Mouse (Mus musculus): ENCODE results near the gene Rnd2. TPM values are rescaled to one million over a fixed set of nuclear protein-coding genes. Genes with fewer than 3 reads are reported as not detected.
"Not testable (repeated sequence)": the region's sequence is repeated elsewhere in the genome, so short reads cannot be mapped to it uniquely, and the experiment has no call there.

Rnd2 gene
- polyA plus RNA-seq, 1 experiment from 2014 or later, result 5.4 TPM

DNA sequence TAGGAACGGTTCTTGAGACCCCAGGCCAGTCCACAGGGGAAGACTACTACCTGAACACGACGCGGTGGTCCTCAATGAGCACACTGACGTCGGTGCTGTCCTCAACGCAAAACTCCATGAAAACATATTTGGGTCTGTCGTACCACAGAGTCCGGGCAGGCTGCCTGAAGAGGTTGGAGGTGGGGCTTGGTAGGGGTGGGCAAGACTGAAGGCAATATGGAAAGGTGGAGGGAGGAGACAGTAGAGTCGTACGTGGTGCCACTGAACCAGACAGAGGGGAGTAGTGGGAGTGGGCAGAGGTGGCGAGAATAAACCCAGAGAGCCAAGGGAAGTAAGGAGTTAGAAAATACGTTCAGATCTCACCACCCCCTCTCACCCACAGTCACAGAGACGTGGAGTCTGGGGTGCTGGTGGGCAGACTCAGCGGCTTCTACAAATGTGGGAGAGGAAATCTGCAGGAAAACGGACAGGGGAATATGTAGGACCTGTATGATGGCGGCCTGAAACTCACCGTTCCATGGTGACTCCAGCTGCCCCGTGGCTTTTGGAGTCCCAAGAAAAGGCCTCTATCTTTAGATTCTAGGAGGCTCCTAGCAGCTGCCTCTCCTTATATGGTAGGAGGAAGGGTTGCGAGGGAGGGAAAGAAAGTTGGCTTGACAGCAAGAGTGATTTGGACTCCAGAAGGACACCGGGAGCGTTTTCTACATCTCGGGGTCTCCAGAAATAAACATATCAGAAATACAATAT, 40.5 kb upstream of the Rnd2 start, which contains the start of gene Gm27029:
TSS of gene Gm27029 (minus strand) at position 692 of the 747 bp plus-strand sequence.
- H3K27me3 ChIP-seq (replicated peaks; ENCODE audit: control insufficient read depth, insufficient read depth, low read length), result no peaks in the 10 kb centered on the region
- peak within 1 kb of the TSS; percentile 81 for H3K4me3 ChIP-seq (ENCODE audit: low read depth, low read length)
- DNase-seq (ENCODE audit: low spot score) (peak; percentile 56), ATAC-seq (replicated peaks; ENCODE audit: low FRiP score) (no peak)
- H3K9ac ChIP-seq (ENCODE audit: low read depth, low read length), result peak within 1 kb of the TSS; percentile 72
- H3K4me2 ChIP-seq, result peak within 1 kb of the TSS; percentile 91
- no peaks in the 10 kb centered on the region; the same call in 1 of the 2 replicates for H3K36me3 ChIP-seq (ENCODE audit: control insufficient read depth, insufficient read depth, low read length)
- H3K9me3 ChIP-seq (ENCODE audit: control insufficient read depth, low read length), result no peaks in the 10 kb centered on the region
- H3K4me1 ChIP-seq (replicated peaks; ENCODE audit: control insufficient read depth, insufficient read depth, low read length), result peaks cover 22% of the 10 kb centered on the region
- H3K27ac ChIP-seq (ENCODE audit: low read depth, low read length), result peak within 1 kb of the TSS; percentile 23; the same call in 1 of the 2 replicates
- WGBS, result 7% methylated on average over 23 of the region's 23 CpGs

DNA sequence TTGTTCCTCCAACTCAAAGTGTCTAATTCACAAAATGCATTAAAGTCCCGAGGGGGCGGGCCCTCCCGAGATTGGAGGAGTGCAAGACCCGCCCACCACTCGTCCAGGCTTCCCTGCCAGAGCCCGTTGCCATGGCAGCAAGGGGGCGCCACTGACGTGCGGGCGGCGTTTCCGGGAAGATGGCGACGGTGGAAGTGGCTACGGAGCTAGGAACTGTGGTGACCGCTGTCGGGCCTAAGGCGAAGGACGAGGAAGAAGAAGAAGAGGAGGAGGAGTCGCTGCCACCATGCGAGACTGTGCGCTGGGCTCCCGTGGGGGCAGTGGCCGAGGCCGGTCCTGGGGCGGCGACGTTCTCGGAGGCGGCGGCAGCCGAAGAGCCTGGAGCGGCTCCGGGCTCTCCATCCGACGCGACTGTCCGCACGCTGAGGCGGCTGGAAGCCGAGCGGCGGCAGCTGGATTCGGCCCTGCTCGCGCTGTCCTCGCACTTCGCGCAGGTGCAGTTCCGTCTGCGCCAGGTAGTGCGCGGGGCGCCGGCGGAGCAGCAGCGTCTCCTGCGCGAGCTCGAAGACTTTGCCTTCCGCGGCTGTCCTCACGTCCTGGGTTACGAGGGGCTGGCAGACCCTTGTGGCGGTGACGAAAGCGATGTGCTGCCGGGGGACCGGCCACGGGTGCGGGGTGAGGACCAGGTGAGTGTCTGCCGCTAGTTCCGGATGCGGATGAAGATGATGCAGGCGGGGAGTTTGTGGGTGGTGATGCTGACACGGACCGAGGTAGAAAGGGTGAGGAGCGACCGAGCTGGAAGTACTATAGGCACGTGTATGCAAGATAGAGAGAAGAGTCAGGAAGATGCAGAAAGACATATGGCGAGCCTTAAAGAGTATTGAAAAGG, 39.6 kb upstream of the Rnd2 start, which contains the start of the genes Rundc1 and Ptges3l:
TSS of gene Rundc1 (plus strand) at position 161 of the 889 bp plus-strand sequence.
TSS of gene Ptges3l (minus strand) at position 409 of the 889 bp plus-strand sequence.
- ATAC-seq (replicated peaks; ENCODE audit: low FRiP score) (peak; percentile 90), DNase-seq (ENCODE audit: low spot score) (peak; percentile 99)
- H3K36me3 ChIP-seq (ENCODE audit: control insufficient read depth, insufficient read depth, low read length), result peaks cover 7% of the 10 kb centered on the region
- under 1% methylated on average over 81 of the region's 81 CpGs for WGBS
- no peaks in the 10 kb centered on the region for H3K9me3 ChIP-seq (ENCODE audit: control insufficient read depth, low read length)
- H3K27me3 ChIP-seq (replicated peaks; ENCODE audit: control insufficient read depth, insufficient read depth, low read length), result no peaks in the 10 kb centered on the region
- peak within 1 kb of the TSS; percentile 81 for H3K4me3 ChIP-seq (ENCODE audit: low read depth, low read length)
- peaks cover 22% of the 10 kb centered on the region for H3K4me1 ChIP-seq (replicated peaks; ENCODE audit: control insufficient read depth, insufficient read depth, low read length)
- H3K9ac ChIP-seq (ENCODE audit: low read depth, low read length), result peak within 1 kb of the TSS; percentile 72
- peak within 1 kb of the TSS; percentile 23; the same call in 1 of the 2 replicates for H3K27ac ChIP-seq (ENCODE audit: low read depth, low read length)
- H3K4me2 ChIP-seq, result peak within 1 kb of the TSS; percentile 91

DNA sequence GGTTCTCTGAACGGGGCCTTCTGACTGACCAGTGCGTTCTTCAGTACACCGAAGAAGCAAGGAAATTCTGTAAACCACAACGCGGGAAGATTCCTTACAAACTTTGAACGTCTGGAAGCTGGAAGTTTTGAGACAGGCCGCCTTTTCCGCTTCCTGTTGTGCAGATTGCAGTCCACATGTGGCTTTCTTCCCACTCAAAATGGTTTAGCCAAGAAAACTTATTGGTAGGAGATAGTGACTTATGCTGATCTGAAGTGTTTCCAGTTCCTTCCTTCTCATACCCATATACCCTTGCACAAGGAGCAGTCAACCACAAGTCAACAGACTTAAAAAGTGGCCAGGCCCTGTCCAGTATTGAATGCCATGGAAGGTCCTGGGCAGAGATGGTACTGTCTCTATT, 38.6 kb upstream of the Rnd2 start:
- peak overlapping the region; percentile 91 for H3K4me2 ChIP-seq
- peaks cover 11% of the 10 kb centered on the region for H3K36me3 ChIP-seq (ENCODE audit: control insufficient read depth, insufficient read depth, low read length)
- H3K9ac ChIP-seq (ENCODE audit: low read depth, low read length), result peak overlapping the region; percentile 72; the same call in 1 of the 2 replicates
- 52% methylated on average over 8 of the region's 8 CpGs for WGBS
- H3K4me3 ChIP-seq (ENCODE audit: low read depth, low read length), result peak overlapping the region; percentile 81
- H3K27ac ChIP-seq (ENCODE audit: low read depth, low read length), result no peak overlapping the region
- DNase-seq (ENCODE audit: low spot score) (no peak), ATAC-seq (replicated peaks; ENCODE audit: low FRiP score) (no peak)
- no peaks in the 10 kb centered on the region for H3K9me3 ChIP-seq (ENCODE audit: control insufficient read depth, low read length)
- no peaks in the 10 kb centered on the region for H3K27me3 ChIP-seq (replicated peaks; ENCODE audit: control insufficient read depth, insufficient read depth, low read length)
- peaks cover 22% of the 10 kb centered on the region for H3K4me1 ChIP-seq (replicated peaks; ENCODE audit: control insufficient read depth, insufficient read depth, low read length)

DNA sequence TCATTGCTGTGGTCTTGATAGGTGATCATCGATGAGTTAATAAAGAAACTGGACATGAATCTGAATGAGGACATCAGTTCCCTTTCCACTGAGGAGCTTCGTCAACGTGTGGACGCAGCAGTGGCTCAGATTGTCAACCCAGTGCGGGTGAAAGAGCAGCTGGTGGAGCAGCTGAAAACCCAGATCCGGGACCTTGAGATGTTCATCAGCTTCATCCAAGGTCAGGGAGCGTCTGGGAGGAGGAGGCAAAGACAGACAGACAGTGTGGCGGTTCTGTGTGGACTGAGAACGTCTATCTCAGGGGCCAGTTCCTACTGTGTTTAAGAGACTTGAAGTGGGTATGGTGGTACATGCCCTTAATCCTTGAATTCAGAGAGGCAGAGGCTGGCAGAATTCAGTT, 33.5 kb upstream of the Rnd2 start:
- DNase-seq (ENCODE audit: low spot score) (no peak), ATAC-seq (replicated peaks; ENCODE audit: low FRiP score) (no peak)
- Histone ChIP-seq H3K4me3 (ENCODE audit: low read depth, low read length) (no peak overlapping the region), H3K4me2 (no peak overlapping the region), H3K27me3 (replicated peaks; ENCODE audit: control insufficient read depth, insufficient read depth, low read length) (no peaks in the 10 kb centered on the region), H3K9ac (ENCODE audit: low read depth, low read length) (no peak overlapping the region), H3K4me1 (replicated peaks; ENCODE audit: control insufficient read depth, insufficient read depth, low read length) (peaks cover 5% of the 10 kb centered on the region), H3K36me3 (ENCODE audit: control insufficient read depth, insufficient read depth, low read length) (peaks cover 27% of the 10 kb centered on the region), H3K9me3 (ENCODE audit: control insufficient read depth, low read length) (no peaks in the 10 kb centered on the region), H3K27ac (ENCODE audit: low read depth, low read length) (no peak overlapping the region)
- 90% methylated on average over 9 of the region's 9 CpGs for WGBS

DNA sequence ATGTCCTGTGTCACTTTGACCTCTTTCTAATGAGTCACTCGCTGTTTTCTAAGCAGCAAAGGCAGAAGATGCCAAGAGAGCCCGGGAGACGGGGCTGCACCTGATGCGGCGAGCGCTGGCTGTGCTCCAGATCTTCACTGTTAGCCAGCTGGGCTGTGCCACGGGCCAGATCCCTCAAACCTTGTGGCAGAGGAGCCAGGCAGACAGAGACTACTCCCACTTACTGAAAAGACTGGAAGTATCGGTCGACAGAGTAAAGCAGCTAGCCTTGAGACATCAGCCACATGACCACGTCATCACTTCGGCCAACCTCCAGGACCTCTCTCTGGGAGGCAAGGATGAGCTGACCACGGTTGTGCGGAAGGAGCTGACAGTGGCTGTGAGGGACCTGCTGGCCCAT, 31.4 kb upstream of the Rnd2 start:
- H3K4me2 ChIP-seq, result no peak overlapping the region
- H3K27me3 ChIP-seq (replicated peaks; ENCODE audit: control insufficient read depth, insufficient read depth, low read length), result no peaks in the 10 kb centered on the region
- no peaks in the 10 kb centered on the region for H3K4me1 ChIP-seq (replicated peaks; ENCODE audit: control insufficient read depth, insufficient read depth, low read length)
- DNase-seq (ENCODE audit: low spot score) (no peak), ATAC-seq (replicated peaks; ENCODE audit: low FRiP score) (no peak)
- H3K9ac ChIP-seq (ENCODE audit: low read depth, low read length), result no peak overlapping the region
- 87% methylated on average over 13 of the region's 13 CpGs for WGBS
- H3K36me3 ChIP-seq (ENCODE audit: control insufficient read depth, insufficient read depth, low read length), result peaks cover 27% of the 10 kb centered on the region
- no peaks in the 10 kb centered on the region for H3K9me3 ChIP-seq (ENCODE audit: control insufficient read depth, low read length)
- H3K4me3 ChIP-seq (ENCODE audit: low read depth, low read length), result no peak overlapping the region
- no peak overlapping the region for H3K27ac ChIP-seq (ENCODE audit: low read depth, low read length)

DNA sequence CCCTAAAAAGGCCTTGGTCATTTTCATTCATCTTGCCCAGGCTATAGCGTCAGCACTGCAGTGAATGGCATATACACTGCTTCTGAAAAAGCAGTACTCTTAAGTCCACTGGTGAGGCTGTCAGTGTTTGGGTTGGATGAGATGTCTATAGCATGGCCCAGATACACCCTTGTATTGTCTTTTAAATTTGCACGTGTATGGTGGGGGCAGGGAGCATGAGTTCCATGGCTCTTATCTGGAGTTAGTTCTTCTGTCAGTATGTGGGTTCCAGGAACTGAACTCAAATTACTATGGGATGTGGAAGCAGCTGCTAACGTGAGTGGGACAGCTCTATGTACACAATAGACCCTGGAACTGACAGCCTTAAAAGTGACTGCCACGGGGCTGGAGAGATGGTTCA, 29.0 kb upstream of the Rnd2 start:
- DNase-seq (ENCODE audit: low spot score) (no peak), ATAC-seq (replicated peaks; ENCODE audit: low FRiP score) (peak; percentile 31; the same call in 1 of the 2 replicates)
- H3K9ac ChIP-seq (ENCODE audit: low read depth, low read length), result no peak overlapping the region
- WGBS, result 66% methylated on average over 4 of the region's 4 CpGs
- H3K27me3 ChIP-seq (replicated peaks; ENCODE audit: control insufficient read depth, insufficient read depth, low read length), result no peaks in the 10 kb centered on the region
- H3K4me1 ChIP-seq (replicated peaks; ENCODE audit: control insufficient read depth, insufficient read depth, low read length), result no peaks in the 10 kb centered on the region
- H3K4me2 ChIP-seq, result no peak overlapping the region
- no peaks in the 10 kb centered on the region for H3K9me3 ChIP-seq (ENCODE audit: control insufficient read depth, low read length)
- H3K27ac ChIP-seq (ENCODE audit: low read depth, low read length), result no peak overlapping the region
- peaks cover 18% of the 10 kb centered on the region for H3K36me3 ChIP-seq (ENCODE audit: control insufficient read depth, insufficient read depth, low read length)
- H3K4me3 ChIP-seq (ENCODE audit: low read depth, low read length), result no peak overlapping the region

DNA sequence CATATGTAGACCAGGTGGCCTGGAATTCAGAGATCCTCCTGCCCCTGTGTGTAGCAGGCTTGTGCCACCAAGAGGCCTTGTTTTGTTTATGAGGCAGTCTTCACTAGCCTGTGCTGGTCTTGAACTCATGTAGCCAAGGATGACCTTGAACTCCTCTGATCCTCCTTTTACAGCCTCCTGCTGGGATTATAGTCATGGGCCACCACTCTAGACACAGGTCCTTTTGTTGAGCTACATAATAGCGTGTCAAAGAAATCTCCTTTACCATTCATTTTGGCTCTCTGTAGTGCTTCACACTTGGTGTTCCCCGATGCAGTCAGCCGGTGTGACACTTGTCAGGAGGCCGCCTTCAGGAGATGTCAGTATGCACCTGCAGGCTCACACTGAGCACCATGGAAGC, 27.9 kb upstream of the Rnd2 start:
- no peaks in the 10 kb centered on the region for H3K4me1 ChIP-seq (replicated peaks; ENCODE audit: control insufficient read depth, insufficient read depth, low read length)
- no peaks in the 10 kb centered on the region for H3K9me3 ChIP-seq (ENCODE audit: control insufficient read depth, low read length)
- no peaks in the 10 kb centered on the region for H3K27me3 ChIP-seq (replicated peaks; ENCODE audit: control insufficient read depth, insufficient read depth, low read length)
- WGBS, result 89% methylated on average over 4 of the region's 4 CpGs
- DNase-seq (ENCODE audit: low spot score) (no peak), ATAC-seq (replicated peaks; ENCODE audit: low FRiP score) (no peak)
- no peak overlapping the region for H3K4me2 ChIP-seq
- no peak overlapping the region for H3K4me3 ChIP-seq (ENCODE audit: low read depth, low read length)
- H3K27ac ChIP-seq (ENCODE audit: low read depth, low read length), result no peak overlapping the region
- H3K36me3 ChIP-seq (ENCODE audit: control insufficient read depth, insufficient read depth, low read length), result peaks cover 11% of the 10 kb centered on the region
- no peak overlapping the region for H3K9ac ChIP-seq (ENCODE audit: low read depth, low read length)

DNA sequence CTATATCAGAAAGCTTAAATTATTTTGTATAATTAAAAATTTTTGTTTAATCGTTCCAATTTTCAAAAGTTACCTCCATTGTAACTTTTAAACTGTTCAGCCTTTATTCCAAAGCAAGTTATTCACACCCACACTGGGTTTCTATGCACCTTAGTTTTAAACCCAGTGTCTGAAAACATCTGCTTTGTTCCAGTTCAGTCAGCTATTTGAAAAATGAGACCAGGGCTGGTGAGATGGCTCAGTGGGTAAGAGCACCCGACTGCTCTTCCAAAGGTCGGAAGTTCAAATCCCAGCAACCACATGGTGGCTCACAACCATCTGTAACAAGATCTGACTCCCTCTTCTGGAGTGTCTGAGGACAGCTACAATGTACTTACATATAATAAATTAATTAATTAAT, 26.8 kb upstream of the Rnd2 start:
- not testable (repeated sequence) for H3K9ac ChIP-seq (ENCODE audit: low read depth, low read length); ATAC-seq (replicated peaks; ENCODE audit: low FRiP score); H3K36me3 ChIP-seq (ENCODE audit: control insufficient read depth, insufficient read depth, low read length); H3K27ac ChIP-seq (ENCODE audit: low read depth, low read length); H3K27me3 ChIP-seq (replicated peaks; ENCODE audit: control insufficient read depth, insufficient read depth, low read length); H3K4me3 ChIP-seq (ENCODE audit: low read depth, low read length); H3K9me3 ChIP-seq (ENCODE audit: control insufficient read depth, low read length); H3K4me1 ChIP-seq (replicated peaks; ENCODE audit: control insufficient read depth, insufficient read depth, low read length); DNase-seq (ENCODE audit: low spot score); H3K4me2 ChIP-seq
- 65% methylated on average over 3 of the region's 3 CpGs for WGBS

All from liver, embryonic 11.5 days (tissue).